Mouse (Mus musculus): Measurements from ENCODE around the gene Kank4. TPM values are rescaled to one million over a fixed set of nuclear protein-coding genes. Genes with fewer than 3 reads are reported as not detected.

Gene Kank4
- 0.50 TPM for polyA plus RNA-seq (2014; fragmentation: Illumina TruSeq; extraction: RNeasy Lipid Tissue Mini Kit (QIAGEN cat#74804); ENCODE audit: low read depth, low replicate concordance)

GRCm38 (mm10) chr4:98817184-98817911 lies at the start of gene Kank4:
TSS of gene Kank4 (minus strand) at chr4:98817537.

GRCm38 (mm10) chr4:98823740-98824139 lies 6.4 kb upstream of the Kank4 start, which contains the start of gene I0C0044D17Rik:
TSS of gene I0C0044D17Rik (minus strand) at chr4:98823840.

GRCm38 (mm10) chr4:98726590-98727237 lies 90.6 kb downstream of the Kank4 start, which contains the start of gene L1td1:
TSS of gene L1td1 (plus strand) at chr4:98726734.

Other genes with a start within 250 kb of the Kank4 start
- gene L1td1, start 90.8 kb downstream of the Kank4 start, polyA plus RNA-seq (2014; fragmentation: Illumina TruSeq; extraction: RNeasy Lipid Tissue Mini Kit (QIAGEN cat#74804); ENCODE audit: low read depth, low replicate concordance): not detected
- gene I0C0044D17Rik, start 6.3 kb upstream of the Kank4 start, polyA plus RNA-seq (2014; fragmentation: Illumina TruSeq; extraction: RNeasy Lipid Tissue Mini Kit (QIAGEN cat#74804); ENCODE audit: low read depth, low replicate concordance): not detected
- 107 TPM for gene Usp1, start 106.3 kb upstream of the Kank4 start, polyA plus RNA-seq (2014; fragmentation: Illumina TruSeq; extraction: RNeasy Lipid Tissue Mini Kit (QIAGEN cat#74804); ENCODE audit: low read depth, low replicate concordance)
- 0.60 TPM for gene Angptl3, start 213.4 kb upstream of the Kank4 start, polyA plus RNA-seq (2014; fragmentation: Illumina TruSeq; extraction: RNeasy Lipid Tissue Mini Kit (QIAGEN cat#74804); ENCODE audit: low read depth, low replicate concordance)

Measured in sigmoid colon, adult 10 weeks (tissue).